8 mouse cellular contexts compared by ENCODE assay signal in genomic region chr1:155233931-155234607, GRCm38 (mm10). TPM values are rescaled to one million over a fixed set of nuclear protein-coding genes. Genes with fewer than 3 reads are reported as not detected.
DNase-seq lines count a peak whose midpoint lies in the region; ATAC-seq and TF ChIP-seq lines count a peak whose summit lies in the region.

No protein-coding gene starts in this region.

- 0 out of 2 replicates have a peak overlapping the region, but pooled peaks have one; percentile 17 for H3K9ac ChIP-seq in forebrain, embryonic 11.5 days (ENCODE audit: low read length)
- peak overlapping the region; percentile 68 for H3K9ac ChIP-seq in heart, embryonic 14.5 days (ENCODE audit: low read length)
- no peak overlapping the region for H3K9ac ChIP-seq in kidney, embryonic 15.5 days
- H3K9ac ChIP-seq in lung, embryonic 14.5 days: no peak overlapping the region
- no peak overlapping the region for H3K9ac ChIP-seq in neural tube, embryonic 15.5 days (replicated peaks)

- no peaks in the 10 kb centered on the region for H3K9me3 ChIP-seq in forebrain, embryonic 11.5 days (ENCODE audit: control insufficient read depth, low read length)
- no peaks in the 10 kb centered on the region for H3K9me3 ChIP-seq in heart, embryonic 14.5 days (ENCODE audit: control insufficient read depth, low read length)
- no peaks in the 10 kb centered on the region for H3K9me3 ChIP-seq in kidney, embryonic 15.5 days (replicated peaks)
- H3K9me3 ChIP-seq in lung, embryonic 14.5 days (ENCODE audit: low read depth, low read length): no peaks in the 10 kb centered on the region
- no peaks in the 10 kb centered on the region for H3K9me3 ChIP-seq in neural tube, embryonic 15.5 days (replicated peaks)

- ATAC-seq in forebrain, embryonic 11.5 days (replicated peaks; ENCODE audit: low FRiP score): peak; percentile 42
- peak; percentile 70 for ATAC-seq in heart, embryonic 14.5 days (ENCODE audit: insufficient number of reproducible peaks, insufficient read depth, low FRiP score, low read depth)
- peak; percentile 4; the same call in 1 of the 2 replicates for ATAC-seq in kidney, embryonic 15.5 days (replicated peaks; ENCODE audit: low FRiP score)
- ATAC-seq in lung, embryonic 14.5 days (ENCODE audit: insufficient read depth): peak; percentile 83
- peak; percentile 68; the same call in 1 of the 2 replicates for ATAC-seq in neural tube, embryonic 15.5 days (ENCODE audit: low FRiP score)

- no peak overlapping the region for H3K4me3 ChIP-seq in forebrain, embryonic 11.5 days (ENCODE audit: low read depth, low read length)
- H3K4me3 ChIP-seq in heart, embryonic 14.5 days (ENCODE audit: control insufficient read depth in 1 of 2, insufficient read depth in 1 of 2, low read depth in 1 of 2, low read length in 2 of 2): no peak overlapping the region
- no peak overlapping the region for H3K4me3 ChIP-seq in kidney, embryonic 15.5 days (replicated peaks)
- no peak overlapping the region for H3K4me3 ChIP-seq in lung, embryonic 14.5 days (ENCODE audit: low read depth, low read length)
- no peak overlapping the region for H3K4me3 ChIP-seq in neural tube, embryonic 15.5 days (replicated peaks)

- H3K27ac ChIP-seq in forebrain, embryonic 11.5 days (ENCODE audit: low read depth, low read length): peak overlapping the region; percentile 70
- H3K27ac ChIP-seq in heart, embryonic 14.5 days (replicated peaks in 1 of 2; ENCODE audit: control insufficient read depth in 1 of 2, insufficient read depth in 1 of 2, low read depth in 2 of 2, low read length in 2 of 2): peak overlapping the region; percentile 96 to 99
- peak overlapping the region; percentile 83 for H3K27ac ChIP-seq in kidney, embryonic 15.5 days
- peak overlapping the region; percentile 86 for H3K27ac ChIP-seq in lung, embryonic 14.5 days (ENCODE audit: low read depth)
- H3K27ac ChIP-seq in neural tube, embryonic 15.5 days (replicated peaks): peak overlapping the region; percentile 83

- no peak overlapping the region for H3K4me2 ChIP-seq in forebrain, embryonic 11.5 days (ENCODE audit: low read depth, low read length, severe bottlenecking)
- peak overlapping the region; percentile 45 for H3K4me2 ChIP-seq in heart, embryonic 14.5 days (ENCODE audit: low read length)
- H3K4me2 ChIP-seq in kidney, embryonic 15.5 days: 0 out of 2 replicates have a peak overlapping the region, but pooled peaks have one; percentile 10
- H3K4me2 ChIP-seq in lung, embryonic 14.5 days: peak overlapping the region; percentile 1; the same call in 1 of the 2 replicates
- no peak overlapping the region for H3K4me2 ChIP-seq in neural tube, embryonic 15.5 days

- no peaks in the 10 kb centered on the region for H3K36me3 ChIP-seq in forebrain, embryonic 11.5 days (ENCODE audit: control insufficient read depth, insufficient read depth, low read length)
- H3K36me3 ChIP-seq in heart, embryonic 14.5 days (ENCODE audit: control insufficient read depth, insufficient read depth, low read length): peaks cover 42% of the 10 kb centered on the region
- peaks cover 4% of the 10 kb centered on the region; the same call in 1 of the 2 replicates for H3K36me3 ChIP-seq in kidney, embryonic 15.5 days
- H3K36me3 ChIP-seq in lung, embryonic 14.5 days (ENCODE audit: insufficient read depth): no peaks in the 10 kb centered on the region; the same call in 1 of the 2 replicates
- H3K36me3 ChIP-seq in neural tube, embryonic 15.5 days: no peaks in the 10 kb centered on the region

- peak; percentile 73 to 82 for DNase-seq in right cerebral cortex, postnatal 10 days (ENCODE audit: low spot score in 2 of 2)
- DNase-seq in right cerebral cortex, adult 2 months (ENCODE audit: low spot score in 2 of 2): no peak
- peak; percentile 74 for DNase-seq in forebrain, embryonic 11.5 days (ENCODE audit: low spot score)
- DNase-seq in lung, embryonic 14.5 days: peak; percentile 86
- DNase-seq in spleen, adult 12 weeks (ENCODE audit: low spot score): no peak

- 23% methylated on average over 14 of the region's 14 CpGs for WGBS in forebrain, embryonic 11.5 days
- 18% methylated on average over 14 of the region's 14 CpGs for WGBS in heart, embryonic 14.5 days
- 30% methylated on average over 14 of the region's 14 CpGs for WGBS in kidney, embryonic 15.5 days
- 32% methylated on average over 14 of the region's 14 CpGs for WGBS in lung, embryonic 14.5 days
- 13% methylated on average over 14 of the region's 14 CpGs for WGBS in neural tube, embryonic 15.5 days

- TF ChIP-seq CTCF in lung, embryonic 14.5 days (IDR thresholded peaks at IDR 0.05; ENCODE audit: low read depth): no peak

- peaks cover 38% of the 10 kb centered on the region for H3K4me1 ChIP-seq in forebrain, embryonic 11.5 days (replicated peaks; ENCODE audit: control insufficient read depth, insufficient read depth, low read length)
- H3K4me1 ChIP-seq in heart, embryonic 14.5 days (ENCODE audit: control insufficient read depth in 2 of 2, insufficient read depth in 2 of 2, low read length in 2 of 2): peaks cover 68 to 76% of the 10 kb centered on the region in 2 experiments
- H3K4me1 ChIP-seq in kidney, embryonic 15.5 days: peaks cover 87% of the 10 kb centered on the region
- peaks cover 23% of the 10 kb centered on the region for H3K4me1 ChIP-seq in lung, embryonic 14.5 days (ENCODE audit: insufficient read depth)
- peaks cover 82% of the 10 kb centered on the region for H3K4me1 ChIP-seq in neural tube, embryonic 15.5 days

- no peaks in the 10 kb centered on the region for H3K27me3 ChIP-seq in forebrain, embryonic 11.5 days (ENCODE audit: control insufficient read depth, insufficient read depth, low read length)
- H3K27me3 ChIP-seq in heart, embryonic 14.5 days (ENCODE audit: control insufficient read depth, insufficient read depth, low read length): no peaks in the 10 kb centered on the region
- no peaks in the 10 kb centered on the region for H3K27me3 ChIP-seq in kidney, embryonic 15.5 days
- no peaks in the 10 kb centered on the region for H3K27me3 ChIP-seq in lung, embryonic 14.5 days (ENCODE audit: insufficient read depth, low read length)
- no peaks in the 10 kb centered on the region for H3K27me3 ChIP-seq in neural tube, embryonic 15.5 days (replicated peaks)

RNA-seq across cellular contexts. Expression of gene BC034090, which starts 10.2 kb away (rescaled TPM):
- polyA plus RNA-seq in forebrain, embryonic 11.5 days (2014; fragmentation: Nextera tagmentation; extraction: Ambion mirVana): 3.2 and 3.3 TPM in 2 replicates
- polyA plus RNA-seq in heart, embryonic 14.5 days (2014; fragmentation: Nextera tagmentation; extraction: Ambion mirVana): 6.9 and 7.2 TPM in 2 replicates
- polyA plus RNA-seq in kidney, embryonic 15.5 days (2015; fragmentation: Nextera tagmentation; extraction: Ambion mirVana): 7.0 and 7.2 TPM in 2 replicates
- 3.4 and 3.9 TPM in 2 replicates for polyA plus RNA-seq in lung, embryonic 14.5 days (2014; fragmentation: Nextera tagmentation; extraction: Ambion mirVana)
- polyA plus RNA-seq in neural tube, embryonic 15.5 days (2015; fragmentation: Nextera tagmentation; extraction: Ambion mirVana): 3.0 and 4.1 TPM in 2 replicates

Comparison
In these comparisons a context has a peak if more than half of its experiments do, and no peak if none do; other contexts are left out.
1. DNase-seq: peak in right cerebral cortex, postnatal 10 days (2 of 2), forebrain, embryonic 11.5 days (single experiment) and lung, embryonic 14.5 days (single experiment); none in right cerebral cortex, adult 2 months (0 of 2) and spleen, adult 12 weeks (single experiment).
2. ATAC-seq: peak in every context shown above with its lines; median percentile 83 in lung, embryonic 14.5 days; 70 in heart, embryonic 14.5 days; 68 in neural tube, embryonic 15.5 days; 42 in forebrain, embryonic 11.5 days; 4 in kidney, embryonic 15.5 days.
3. H3K4me2 ChIP-seq: peak in heart, embryonic 14.5 days (single experiment), kidney, embryonic 15.5 days (single experiment) and lung, embryonic 14.5 days (single experiment); none in forebrain, embryonic 11.5 days (single experiment) and neural tube, embryonic 15.5 days (single experiment).
4. H3K9ac ChIP-seq: peak in forebrain, embryonic 11.5 days (single experiment) and heart, embryonic 14.5 days (single experiment); none in kidney, embryonic 15.5 days (single experiment), lung, embryonic 14.5 days (single experiment) and neural tube, embryonic 15.5 days (single experiment).
5. Peak in every context shown above with its lines, with median percentiles within 50 percentile points of each other: H3K27ac ChIP-seq.